Comparison of ENCODE assay signal across 19 mouse cellular contexts in genomic region chr2:70844694-70845395, GRCm38 (mm10). TPM values are rescaled to one million over a fixed set of nuclear protein-coding genes. Genes with fewer than 3 reads are reported as not detected.
DNase-seq lines count a peak whose midpoint lies in the region; ATAC-seq lines count a peak whose summit lies in the region.
"Had no signal": no experiment of that assay in that cellular context is flagged by ENCODE, and none has a peak within 500 bp of the region (broad histone marks: within the 10 kb centered on the region; RNA-seq: fewer than 3 reads in every experiment).

No protein-coding gene starts in this region.

- ATAC-seq in frontal cortex, adult (ENCODE audit: low TSS enrichment) = peak; percentile 58
- ATAC-seq in inflammation-experienced regulatory T-cells, adult 6 months = peak; percentile 75
- ATAC-seq: forebrain, embryonic 16.5 days had no signal

- DNase-seq in frontal cortex, postnatal 36 days (ENCODE audit: low spot score in 2 of 2) = no peak
- peak; percentile 30 for DNase-seq in right cerebral cortex, adult 18-20 months
- no peak for DNase-seq in right cerebral cortex, postnatal 4 days
- DNase-seq in T-cell, adult 2 months (ENCODE audit: low spot score) = peak; percentile 59
- no peak for DNase-seq in cerebellum, postnatal 25 days
- DNase-seq in adrenal gland, postnatal 14 days = no peak
- DNase-seq: adrenal gland, postnatal 10 days; cerebellum, adult 11-12 months; cerebellum, adult 9-11 months; gastrocnemius, postnatal 25 days; heart, adult 18-20 months; heart, postnatal 4 days; kidney, adult 11 months; kidney, postnatal 25 days; liver; retina, postnatal 1 day had no signal

RNA-seq across cellular contexts. Expression of gene Tlk1, which starts 19.3 kb away (rescaled TPM):
- polyA plus RNA-seq in inflammation-experienced regulatory T-cells, adult 6 months (2017; shearing (Covaris generic)) = 10 to 100 TPM; 30.5 to 45.3 (median 44.1) TPM
- 60.4 and 66.0 TPM in 2 replicates for total RNA-seq in adrenal gland, postnatal 14 days (2021)

Comparison
In these comparisons a context has a peak if more than half of its experiments do, and no peak if none do; other contexts are left out.
1. DNase-seq: peak in right cerebral cortex, adult 18-20 months (single experiment) and T-cell, adult 2 months (single experiment); none in frontal cortex, postnatal 36 days (0 of 2), right cerebral cortex, postnatal 4 days (single experiment), cerebellum, postnatal 25 days (0 of 2) and adrenal gland, postnatal 14 days (single experiment).